34 mouse cellular contexts compared by ENCODE assay signal in genomic region chr5:105564761-105565160, GRCm38 (mm10). TPM values are rescaled to one million over a fixed set of nuclear protein-coding genes. Genes with fewer than 3 reads are reported as not detected.
DNase-seq lines count a peak whose midpoint lies in the region; ATAC-seq and TF ChIP-seq lines count a peak whose summit lies in the region.
"Had no signal": no experiment of that assay in that cellular context is flagged by ENCODE, and none has a peak within 500 bp of the region (broad histone marks: within the 10 kb centered on the region; RNA-seq: fewer than 3 reads in every experiment).

No protein-coding gene starts in this region.

- no peak for TF ChIP-seq EP300 in heart, adult 2 months (IDR thresholded peaks at IDR 0.05; ENCODE audit: insufficient read depth, low read depth, low read length)

- peaks cover 2% of the 10 kb centered on the region for H3K79me2 ChIP-seq in heart, adult 2 months (replicated peaks; ENCODE audit: control insufficient read depth, insufficient read depth, low read length)

- 0 out of 2 replicates have a peak, but pooled peaks have one; percentile 32 for ATAC-seq in heart, embryonic 16.5 days (replicated peaks; ENCODE audit: extremely low read depth, insufficient read depth, low FRiP score)
- peak; percentile 45 for ATAC-seq in liver, embryonic 13.5 days (ENCODE audit: low read depth)
- no peak for ATAC-seq in kidney, embryonic 14.5 days (ENCODE audit: low FRiP score, low TSS enrichment)
- ATAC-seq: inflammation-experienced regulatory T-cells, adult 6 months; lung, postnatal 0 days; midbrain, embryonic 13.5 days; Patski had no signal

- H3K4me2 ChIP-seq in heart, embryonic 16.5 days (ENCODE audit: low read depth, low read length): no peak overlapping the region
- peak overlapping the region; percentile 52 for H3K4me2 ChIP-seq in liver, embryonic 13.5 days
- H3K4me2 ChIP-seq in kidney, embryonic 14.5 days (replicated peaks; ENCODE audit: low read depth, low read length): no peak overlapping the region
- H3K4me2 ChIP-seq: embryonic facial prominence, embryonic 12.5 days; forebrain, embryonic 12.5 days; heart, embryonic 12.5 days; hindbrain, embryonic 15.5 days; limb, embryonic 12.5 days; midbrain, embryonic 13.5 days had no signal

- no peaks in the 10 kb centered on the region for H3K27me3 ChIP-seq in heart, embryonic 16.5 days (ENCODE audit: control insufficient read depth, insufficient read depth, low read length)
- H3K27me3 ChIP-seq in heart, adult 2 months (ENCODE audit: control insufficient read depth, insufficient read depth, low read length): no peaks in the 10 kb centered on the region
- H3K27me3 ChIP-seq in erythroblast, embryonic 14.5 days (ENCODE audit: control insufficient read depth): no peaks in the 10 kb centered on the region
- H3K27me3 ChIP-seq in liver, embryonic 13.5 days: no peaks in the 10 kb centered on the region
- H3K27me3 ChIP-seq in kidney, embryonic 14.5 days (ENCODE audit: control insufficient read depth, insufficient read depth, low read length): no peaks in the 10 kb centered on the region
- H3K27me3 ChIP-seq: embryonic facial prominence, embryonic 12.5 days; forebrain, embryonic 12.5 days; heart, embryonic 12.5 days; hindbrain, embryonic 15.5 days; limb, embryonic 12.5 days; megakaryocyte, embryonic 14.5 days; midbrain, embryonic 13.5 days; Patski had no signal

- DNase-seq in heart, adult 2 months: no peak
- DNase-seq in liver, embryonic 13.5 days: peak; percentile 48
- no peak for DNase-seq in layer of hippocampus, postnatal 25 days (ENCODE audit: extremely low spot score in 1 of 2, low spot score in 1 of 2)
- DNase-seq in urinary bladder, postnatal 14 days (ENCODE audit: low spot score): no peak
- DNase-seq: adrenal gland, adult 2 months; adrenal gland, postnatal 36 days; cerebellum, adult 11 months; cerebellum, adult 9-10 months; embryo, embryonic 11 days; gastrocnemius, postnatal 25 days; heart, adult 11 months; heart, postnatal 10 days; kidney, adult 11 months; kidney, postnatal 4 days; layer of hippocampus, postnatal 36 days; lung, adult 18-20 months; lung, postnatal 4 days; thymus, adult 2 months; thymus, postnatal 36 days had no signal

- WGBS in heart, embryonic 16.5 days: 62% methylated on average over 4 of the region's 4 CpGs
- 65% methylated on average over 4 of the region's 4 CpGs for WGBS in heart, adult 2 months
- 54% methylated on average over 4 of the region's 4 CpGs for WGBS in liver, embryonic 13.5 days (ENCODE audit: insufficient replicate concordance)
- WGBS in kidney, embryonic 14.5 days: 87% methylated on average over 4 of the region's 4 CpGs

- no peaks in the 10 kb centered on the region for H3K9me3 ChIP-seq in heart, embryonic 16.5 days (replicated peaks; ENCODE audit: control insufficient read depth, low read length)
- no peaks in the 10 kb centered on the region for H3K9me3 ChIP-seq in erythroblast, embryonic 14.5 days (ENCODE audit: control insufficient read depth, low read length)
- no peaks in the 10 kb centered on the region for H3K9me3 ChIP-seq in liver, embryonic 13.5 days (replicated peaks)
- no peaks in the 10 kb centered on the region for H3K9me3 ChIP-seq in kidney, embryonic 14.5 days (ENCODE audit: control insufficient read depth, low read length)
- H3K9me3 ChIP-seq: embryonic facial prominence, embryonic 12.5 days; forebrain, embryonic 12.5 days; G1E; heart, embryonic 12.5 days; hindbrain, embryonic 10.5 days; hindbrain, embryonic 15.5 days; limb, embryonic 12.5 days; megakaryocyte, embryonic 14.5 days; midbrain, embryonic 13.5 days had no signal

- no peak for TF ChIP-seq POLR2A in heart, adult 2 months (IDR thresholded peaks at IDR 0.05; ENCODE audit: insufficient read depth, low read depth, low read length)

- TF ChIP-seq CTCF in heart, adult 2 months (IDR thresholded peaks at IDR 0.05): no peak

- intact Hi-C loops in heart, adult 2 months (cut with DNase I): loop anchor here (5.0 kb wide), 1 partner anchor 37 kb away; no protein-coding TSS in a partner anchor

- H3K27ac ChIP-seq in heart, embryonic 16.5 days (ENCODE audit: low read length): no peak overlapping the region
- H3K27ac ChIP-seq in heart, adult 2 months: no peak overlapping the region
- peak overlapping the region; percentile 97 for H3K27ac ChIP-seq in liver, embryonic 13.5 days
- no peak overlapping the region for H3K27ac ChIP-seq in kidney, embryonic 14.5 days (ENCODE audit: low read depth, low read length)
- H3K27ac ChIP-seq: embryonic facial prominence, embryonic 12.5 days; forebrain, embryonic 12.5 days; hindbrain, embryonic 10.5 days; hindbrain, embryonic 15.5 days; limb, embryonic 12.5 days; midbrain, embryonic 13.5 days had no signal

- H3K4me3 ChIP-seq in heart, embryonic 16.5 days (ENCODE audit: low read length): no peak overlapping the region
- H3K4me3 ChIP-seq in heart, adult 2 months: no peak overlapping the region
- peak overlapping the region; percentile 35 for H3K4me3 ChIP-seq in erythroblast, embryonic 14.5 days (replicated peaks)
- no peak overlapping the region for H3K4me3 ChIP-seq in liver, embryonic 13.5 days (replicated peaks)
- H3K4me3 ChIP-seq in kidney, embryonic 14.5 days (ENCODE audit: low read length): no peak overlapping the region
- H3K4me3 ChIP-seq: embryonic facial prominence, embryonic 12.5 days; forebrain, embryonic 12.5 days; heart, embryonic 12.5 days; hindbrain, embryonic 10.5 days; hindbrain, embryonic 15.5 days; limb, embryonic 12.5 days; megakaryocyte, embryonic 14.5 days; midbrain, embryonic 13.5 days had no signal

- 0 out of 2 replicates have a peak, but pooled peaks cover 2% of the 10 kb centered on the region for H3K36me3 ChIP-seq in heart, embryonic 16.5 days (ENCODE audit: control insufficient read depth, insufficient read depth)
- peaks cover 30% of the 10 kb centered on the region for H3K36me3 ChIP-seq in heart, adult 2 months (ENCODE audit: control insufficient read depth, insufficient read depth, low read length)
- peaks cover 69% of the 10 kb centered on the region for H3K36me3 ChIP-seq in erythroblast, embryonic 14.5 days (ENCODE audit: control insufficient read depth)
- H3K36me3 ChIP-seq in liver, embryonic 13.5 days: peaks cover 11% of the 10 kb centered on the region
- no peaks in the 10 kb centered on the region for H3K36me3 ChIP-seq in kidney, embryonic 14.5 days (ENCODE audit: control insufficient read depth, insufficient read depth, low read length)
- H3K36me3 ChIP-seq: embryonic facial prominence, embryonic 12.5 days; forebrain, embryonic 12.5 days; hindbrain, embryonic 10.5 days; limb, embryonic 12.5 days; midbrain, embryonic 13.5 days had no signal

- peaks cover 12% of the 10 kb centered on the region for H3K4me1 ChIP-seq in heart, embryonic 16.5 days (ENCODE audit: control insufficient read depth, insufficient read depth, low read length)
- H3K4me1 ChIP-seq in heart, adult 2 months (ENCODE audit: control insufficient read depth, insufficient read depth, low read length): peaks cover 18% of the 10 kb centered on the region
- peaks cover 82% of the 10 kb centered on the region for H3K4me1 ChIP-seq in erythroblast, embryonic 14.5 days (ENCODE audit: control insufficient read depth)
- H3K4me1 ChIP-seq in liver, embryonic 13.5 days (replicated peaks): peaks cover 66% of the 10 kb centered on the region
- H3K4me1 ChIP-seq in kidney, embryonic 14.5 days (ENCODE audit: control insufficient read depth, insufficient read depth, low read length): no peaks in the 10 kb centered on the region
- H3K4me1 ChIP-seq: embryonic facial prominence, embryonic 12.5 days; midbrain, embryonic 13.5 days had no signal

- no peak overlapping the region for H3K9ac ChIP-seq in heart, embryonic 16.5 days (ENCODE audit: low read length)
- H3K9ac ChIP-seq in heart, adult 2 months (ENCODE audit: low read depth, low read length): no peak overlapping the region
- peak overlapping the region; percentile 63 for H3K9ac ChIP-seq in liver, embryonic 13.5 days
- no peak overlapping the region for H3K9ac ChIP-seq in kidney, embryonic 14.5 days (ENCODE audit: low read depth, low read length)
- H3K9ac ChIP-seq: embryonic facial prominence, embryonic 12.5 days; forebrain, embryonic 12.5 days; heart, embryonic 12.5 days; hindbrain, embryonic 15.5 days; limb, embryonic 12.5 days; midbrain, embryonic 13.5 days had no signal

RNA-seq across cellular contexts. Expression of gene Lrrc8c, which starts 45.6 kb away (rescaled TPM):
- 20.1 and 22.6 TPM in 2 replicates for polyA plus RNA-seq in heart, embryonic 16.5 days (2015; fragmentation: Nextera tagmentation; extraction: Ambion mirVana)
- total RNA-seq in heart, adult 2 months (2021): 10 to 100 TPM; 19.7 to 35.5 TPM
- 23.5 and 37.5 TPM in 2 replicates for polyA plus RNA-seq in heart, adult 2 months (2012; rRNA removed)
- polyA plus RNA-seq in erythroblast, embryonic 14.5 days (2012): 7.9 and 11.3 TPM in 2 replicates
- 17.5 and 23.2 TPM in 2 replicates for polyA plus RNA-seq in liver, embryonic 13.5 days (2015; fragmentation: Nextera tagmentation; extraction: Ambion mirVana)
- 10 to 100 TPM; 23.5 to 27.0 TPM for total RNA-seq in layer of hippocampus, postnatal 25 days (2021)
- 13.1 and 14.2 TPM in 2 replicates for polyA plus RNA-seq in kidney, embryonic 14.5 days (2014; fragmentation: Nextera tagmentation; extraction: Ambion mirVana)
